Mouse (Mus musculus): ENCODE data around the gene Gm40193.

- TF ChIP-seq POLR2A (IDR thresholded peaks at IDR 0.05; ENCODE audit: control insufficient read depth, extremely low read depth, insufficient read depth, low read length, poor library complexity) (no peak), CTCF (IDR thresholded peaks at IDR 0.05; ENCODE audit: borderline replicate concordance, control insufficient read depth, extremely low read depth, insufficient read depth, low read length, poor library complexity) (no peak)
Observed at GRCm38 (mm10) chr11:70526211-70526610, 6.5 kb downstream of the Gm40193 start.

All from thymus, adult 2 months (tissue).